Mouse (Mus musculus): ENCODE data around the gene Nhp2. TPM values are rescaled to one million over a fixed set of nuclear protein-coding genes. Genes with fewer than 3 reads are reported as not detected.
A peak's percentile ranks its signal among the peaks of the same experiment; 100 is the strongest.
"Not testable (repeated sequence)": the region's sequence is repeated elsewhere in the genome, so short reads cannot be mapped to it uniquely, and the experiment has no call there.

Gene Nhp2
- total RNA-seq, 2 experiments from 2014 or later = 50.5 to 52.6 TPM

DNA sequence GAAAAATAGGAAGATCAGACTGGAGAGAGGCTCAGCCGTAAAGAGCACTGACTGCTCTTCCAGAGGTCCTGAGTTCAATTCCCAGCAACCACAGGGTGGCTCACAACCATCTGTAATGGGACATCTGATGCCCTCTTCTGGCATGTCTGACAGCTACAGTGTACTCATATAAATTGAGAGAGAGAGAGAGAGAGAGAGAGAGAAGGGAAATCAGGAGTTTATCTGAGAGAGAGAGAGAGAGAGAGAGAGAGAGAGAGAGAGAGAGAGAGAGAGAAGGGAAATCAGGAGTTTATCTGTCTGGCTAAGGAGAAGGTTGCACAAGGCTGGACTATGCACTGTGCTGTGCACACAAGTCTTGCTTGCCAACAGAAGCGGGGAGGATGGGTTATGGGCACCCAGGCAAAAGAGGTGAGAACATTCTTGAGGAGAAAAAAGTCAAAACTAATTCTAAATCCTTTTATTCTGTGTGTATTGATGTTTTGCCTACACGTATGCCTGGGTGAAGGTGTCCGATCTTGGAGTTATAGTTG, 33.4 kb downstream of the Nhp2 start:
- no peak for ATAC-seq (ENCODE audit: poor library complexity, severe bottlenecking)

- no peak for ATAC-seq (ENCODE audit: poor library complexity, severe bottlenecking)
Observed at GRCm38 (mm10) chr11:51653736-51654135, 34.2 kb downstream of the Nhp2 start.

DNA sequence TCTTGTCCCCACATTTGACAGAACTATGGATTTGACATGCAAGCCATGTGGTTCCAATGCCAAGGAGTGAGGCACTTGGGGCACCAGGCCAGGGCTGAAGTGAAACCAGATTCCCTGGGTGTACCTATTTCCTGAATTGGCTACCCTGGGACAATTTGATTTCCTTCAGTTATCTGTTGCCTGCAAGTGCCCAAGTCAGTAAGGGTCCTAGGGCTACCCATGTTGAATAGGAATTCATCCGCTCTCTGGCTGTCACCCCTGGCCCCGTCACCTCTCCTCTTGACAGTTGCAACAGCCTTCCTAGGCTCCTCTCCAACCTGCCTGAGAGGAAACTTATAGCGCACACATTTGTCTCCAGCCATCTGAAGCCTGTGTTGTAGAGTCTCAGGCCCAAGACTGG, 35.4 kb downstream of the Nhp2 start:
- no peak for ATAC-seq (ENCODE audit: poor library complexity, severe bottlenecking)

- no peak for ATAC-seq (ENCODE audit: poor library complexity, severe bottlenecking)
Observed at GRCm38 (mm10) chr11:51656798-51657521, 37.4 kb downstream of the Nhp2 start.

- no peak for ATAC-seq (ENCODE audit: poor library complexity, severe bottlenecking)
Observed at GRCm38 (mm10) chr11:51658291-51658690, 38.8 kb downstream of the Nhp2 start.

- ATAC-seq (ENCODE audit: poor library complexity, severe bottlenecking) = peak; percentile 43; the same call in 1 of the 2 replicates
Observed at GRCm38 (mm10) chr11:51658705-51659104, 39.2 kb downstream of the Nhp2 start.

- no peak for ATAC-seq (ENCODE audit: poor library complexity, severe bottlenecking)
Observed at GRCm38 (mm10) chr11:51661867-51662365, 42.4 kb downstream of the Nhp2 start.

DNA sequence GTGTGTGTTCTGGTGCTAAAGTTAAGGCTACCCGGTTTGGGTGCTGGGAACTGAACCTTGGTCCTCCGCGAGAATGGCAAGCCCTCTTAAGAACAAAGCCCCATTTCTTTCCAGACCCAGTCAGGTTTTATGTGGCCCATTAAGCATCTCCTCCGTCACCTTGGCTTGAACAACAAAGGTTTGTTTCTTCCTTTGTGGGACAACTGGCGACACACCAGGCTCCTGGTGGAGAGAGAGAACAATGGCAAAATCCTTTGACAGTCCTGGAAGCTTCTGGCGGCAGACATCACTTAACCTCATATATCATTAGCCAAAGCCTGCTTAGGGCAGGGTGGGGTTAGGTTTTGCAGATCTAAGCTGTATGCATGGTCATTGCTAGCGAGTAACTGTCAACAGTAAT, 43.1 kb downstream of the Nhp2 start:
- ATAC-seq (ENCODE audit: poor library complexity, severe bottlenecking) = no peak

- not testable (repeated sequence) for ATAC-seq (ENCODE audit: poor library complexity, severe bottlenecking)
Observed at GRCm38 (mm10) chr11:51664747-51665146, 45.2 kb downstream of the Nhp2 start.

- ATAC-seq (ENCODE audit: poor library complexity, severe bottlenecking) = no peak
Observed at GRCm38 (mm10) chr11:51670846-51671245, 51.3 kb downstream of the Nhp2 start.

DNA sequence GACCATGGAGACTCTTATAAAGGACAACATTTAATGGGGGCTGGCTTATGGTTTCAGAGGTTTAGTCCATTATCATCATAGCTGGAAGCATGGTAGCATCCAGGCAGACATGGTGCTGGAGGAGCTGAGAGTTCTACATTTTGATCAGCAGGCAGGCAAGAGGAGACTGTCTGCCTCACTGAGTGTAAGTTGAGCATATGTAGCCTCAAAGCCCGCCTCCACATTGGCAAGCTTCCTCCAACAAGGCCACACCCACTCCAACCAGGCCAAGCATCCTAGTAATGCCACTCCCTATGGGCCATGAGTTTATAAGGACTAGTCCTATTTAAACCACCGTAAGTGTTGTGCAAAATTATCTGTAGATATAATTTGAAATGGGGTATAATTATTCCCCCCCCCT, 51.8 kb downstream of the Nhp2 start:
- ATAC-seq (ENCODE audit: poor library complexity, severe bottlenecking) = no peak

DNA sequence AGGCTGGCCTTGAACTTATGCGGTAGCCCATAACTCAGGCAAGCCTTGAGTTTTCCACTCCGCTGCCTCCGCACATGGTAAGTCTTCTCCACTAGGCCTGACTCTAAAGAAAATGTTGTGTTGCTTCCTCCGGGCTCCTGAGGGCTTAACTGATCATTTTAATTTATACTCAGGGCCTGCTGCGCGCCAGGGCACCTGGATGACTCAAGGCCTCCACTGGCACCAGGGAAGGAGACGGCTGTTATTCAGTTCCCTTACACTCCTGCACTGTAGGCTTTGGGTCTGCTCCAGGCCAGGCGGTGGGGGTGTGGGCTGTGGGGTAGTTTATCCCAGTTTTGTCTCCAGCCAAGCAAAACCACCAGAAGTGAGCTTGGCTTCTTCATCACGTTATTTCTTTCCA, 53.8 kb downstream of the Nhp2 start:
- no peak for ATAC-seq (ENCODE audit: poor library complexity, severe bottlenecking)

Other genes with a start within 250 kb of the Nhp2 start
- gene Phykpl, start 35.0 kb upstream of the Nhp2 start, total RNA-seq (2015) = 8.5 and 10.3 TPM in 2 replicates
- 5.8 and 9.0 TPM in 2 replicates for gene Phykpl, start 35.0 kb upstream of the Nhp2 start, total RNA-seq (2017)
- gene Hnrnpab, start 12.9 kb upstream of the Nhp2 start, total RNA-seq (2015) = 319 and 341 TPM in 2 replicates
- 548 and 571 TPM in 2 replicates for gene Hnrnpab, start 12.9 kb upstream of the Nhp2 start, total RNA-seq (2017)
- gene Rmnd5b, start 16.2 kb downstream of the Nhp2 start, total RNA-seq (2015) = 50.8 and 63.1 TPM in 2 replicates
- 19.2 and 35.5 TPM in 2 replicates for gene Rmnd5b, start 16.2 kb downstream of the Nhp2 start, total RNA-seq (2017)
- 0.80 and 1.3 TPM in 2 replicates for gene N4bp3, start 31.1 kb downstream of the Nhp2 start, total RNA-seq (2015)
- 0.45 and 2.9 TPM in 2 replicates for gene N4bp3, start 31.1 kb downstream of the Nhp2 start, total RNA-seq (2017)
- 0.33 and 0.43 TPM in 2 replicates for gene D930048N14Rik, start 31.2 kb downstream of the Nhp2 start, total RNA-seq (2015)
- gene D930048N14Rik, start 31.2 kb downstream of the Nhp2 start, total RNA-seq (2017) = 0.26 TPM in 1 of 2 replicates, not detected in the other
- gene 0610009B22Rik, start 69.1 kb downstream of the Nhp2 start, total RNA-seq (2015) = 25.9 and 30.3 TPM in 2 replicates
- gene 0610009B22Rik, start 69.1 kb downstream of the Nhp2 start, total RNA-seq (2017) = 14.7 and 18.4 TPM in 2 replicates
- 15.4 and 15.5 TPM in 2 replicates for gene Sec24a, start 143.9 kb downstream of the Nhp2 start, total RNA-seq (2015)
- gene Sec24a, start 143.9 kb downstream of the Nhp2 start, total RNA-seq (2017) = 5.1 and 6.3 TPM in 2 replicates
- 103 and 111 TPM in 2 replicates for gene Sar1b, start 144.0 kb downstream of the Nhp2 start, total RNA-seq (2015)
- 47.7 and 53.2 TPM in 2 replicates for gene Sar1b, start 144.0 kb downstream of the Nhp2 start, total RNA-seq (2017)
- 1.9 and 2.1 TPM in 2 replicates for gene Jade2, start 237.9 kb downstream of the Nhp2 start, total RNA-seq (2015)
- 1.4 and 2.4 TPM in 2 replicates for gene Jade2, start 237.9 kb downstream of the Nhp2 start, total RNA-seq (2017)